Mouse (Mus musculus) kidney, adult 11 months (tissue): ENCODE measurements around the gene Fli1.
A peak's percentile ranks its signal among the peaks of the same experiment; 100 is the strongest.

Source experiments
- DNase-seq: peaks from one replicate; pipeline ENCODE4 v3.0.0; 2022

Fli1 gene

GRCm38 (mm10) chr9:32500063-32500462 is 42.6 kb downstream of the Fli1 start:
- DNase-seq = no peak

- DNase-seq = peak; percentile 24
Observed at GRCm38 (mm10) chr9:32499469-32499868, 43.2 kb downstream of the Fli1 start.

- no peak for DNase-seq
Observed at GRCm38 (mm10) chr9:32495643-32495997, 47.0 kb downstream of the Fli1 start.

GRCm38 (mm10) chr9:32494891-32495642 is 47.6 kb downstream of the Fli1 start:
- no peak for DNase-seq

- DNase-seq = no peak
Observed at GRCm38 (mm10) chr9:32493588-32494423, 48.9 kb downstream of the Fli1 start.

GRCm38 (mm10) chr9:32492753-32493152 is 49.9 kb downstream of the Fli1 start:
- DNase-seq = no peak

GRCm38 (mm10) chr9:32491484-32491883 is 51.2 kb downstream of the Fli1 start:
- DNase-seq = no peak

GRCm38 (mm10) chr9:32489794-32490358 is 52.8 kb downstream of the Fli1 start:
- no peak for DNase-seq

GRCm38 (mm10) chr9:32489315-32489714 is 53.3 kb downstream of the Fli1 start:
- no peak for DNase-seq

- DNase-seq = no peak
Observed at GRCm38 (mm10) chr9:32488627-32489026, 54.0 kb downstream of the Fli1 start.

GRCm38 (mm10) chr9:32487823-32488222 is 54.8 kb downstream of the Fli1 start:
- no peak for DNase-seq

- DNase-seq = no peak
Observed at GRCm38 (mm10) chr9:32487401-32487800, 55.3 kb downstream of the Fli1 start.

- no peak for DNase-seq
Observed at GRCm38 (mm10) chr9:32480418-32480817, 62.2 kb downstream of the Fli1 start.

GRCm38 (mm10) chr9:32478799-32479198 is 63.9 kb downstream of the Fli1 start:
- DNase-seq = no peak

- DNase-seq = peak; percentile 24
Observed at GRCm38 (mm10) chr9:32478087-32478486, 64.6 kb downstream of the Fli1 start.

GRCm38 (mm10) chr9:32476604-32477003 is 66.1 kb downstream of the Fli1 start:
- DNase-seq = no peak

GRCm38 (mm10) chr9:32474621-32475390 is 67.9 kb downstream of the Fli1 start:
- DNase-seq = no peak

- no peak for DNase-seq
Observed at GRCm38 (mm10) chr9:32472346-32472745, 70.3 kb downstream of the Fli1 start.

- DNase-seq = no peak
Observed at GRCm38 (mm10) chr9:32469123-32469751, 73.4 kb downstream of the Fli1 start.

GRCm38 (mm10) chr9:32468313-32468712 is 74.3 kb downstream of the Fli1 start:
- DNase-seq = no peak

GRCm38 (mm10) chr9:32467443-32467842 is 75.2 kb downstream of the Fli1 start:
- no peak for DNase-seq

- DNase-seq = no peak
Observed at GRCm38 (mm10) chr9:32466861-32467260, 75.8 kb downstream of the Fli1 start.

GRCm38 (mm10) chr9:32456707-32457106 is 86.0 kb downstream of the Fli1 start:
- DNase-seq = no peak
